Mouse (Mus musculus): Measurements from ENCODE around the gene Lmcd1.
A peak's percentile ranks its signal among the peaks of the same experiment; 100 is the strongest.
"Not testable (repeated sequence)": the region's sequence is repeated elsewhere in the genome, so short reads cannot be mapped to it uniquely, and the experiment has no call there.

The Lmcd1 gene

GRCm38 (mm10) chr6:112273501-112274205 lies at the start of gene Lmcd1:
Gene Lmcd1, plus strand, starts transcription at chr6:112273758.
- peak; percentile 30 for DNase-seq (ENCODE audit: low read depth, low spot score)

GRCm38 (mm10) chr6:112223877-112224632 lies 49.5 kb upstream of the Lmcd1 start:
- no peak for DNase-seq (ENCODE audit: low read depth, low spot score)

GRCm38 (mm10) chr6:112236775-112237174 lies 36.8 kb upstream of the Lmcd1 start:
- DNase-seq (ENCODE audit: low read depth, low spot score), result no peak

- no peak for DNase-seq (ENCODE audit: low read depth, low spot score)
Observed at GRCm38 (mm10) chr6:112242216-112242615, 31.3 kb upstream of the Lmcd1 start.

GRCm38 (mm10) chr6:112245639-112246038 lies 27.9 kb upstream of the Lmcd1 start:
- DNase-seq (ENCODE audit: low read depth, low spot score), result no peak

- no peak for DNase-seq (ENCODE audit: low read depth, low spot score)
Observed at GRCm38 (mm10) chr6:112246636-112247035, 26.9 kb upstream of the Lmcd1 start.

- DNase-seq (ENCODE audit: low read depth, low spot score), result not testable (repeated sequence)
Observed at GRCm38 (mm10) chr6:112253943-112254342, 19.6 kb upstream of the Lmcd1 start.

- no peak for DNase-seq (ENCODE audit: low read depth, low spot score)
Observed at GRCm38 (mm10) chr6:112254967-112255366, 18.6 kb upstream of the Lmcd1 start.

- no peak for DNase-seq (ENCODE audit: low read depth, low spot score)
Observed at GRCm38 (mm10) chr6:112255388-112256225, 18.0 kb upstream of the Lmcd1 start.

GRCm38 (mm10) chr6:112256599-112256998 lies 17.0 kb upstream of the Lmcd1 start:
- DNase-seq (ENCODE audit: low read depth, low spot score), result no peak

GRCm38 (mm10) chr6:112261089-112261488 lies 12.5 kb upstream of the Lmcd1 start:
- no peak for DNase-seq (ENCODE audit: low read depth, low spot score)

GRCm38 (mm10) chr6:112264321-112264720 lies 9.2 kb upstream of the Lmcd1 start:
- DNase-seq (ENCODE audit: low read depth, low spot score), result no peak

- no peak for DNase-seq (ENCODE audit: low read depth, low spot score)
Observed at GRCm38 (mm10) chr6:112266631-112267030, 6.9 kb upstream of the Lmcd1 start.

GRCm38 (mm10) chr6:112267661-112268357 lies 5.7 kb upstream of the Lmcd1 start:
- DNase-seq (ENCODE audit: low read depth, low spot score), result no peak

- DNase-seq (ENCODE audit: low read depth, low spot score), result no peak
Observed at GRCm38 (mm10) chr6:112274261-112275055, 900 bp downstream of the Lmcd1 start.

- DNase-seq (ENCODE audit: low read depth, low spot score), result no peak
Observed at GRCm38 (mm10) chr6:112275731-112276245, 2.2 kb downstream of the Lmcd1 start.

- no peak for DNase-seq (ENCODE audit: low read depth, low spot score)
Observed at GRCm38 (mm10) chr6:112278805-112279204, 5.2 kb downstream of the Lmcd1 start.

- no peak for DNase-seq (ENCODE audit: low read depth, low spot score)
Observed at GRCm38 (mm10) chr6:112280161-112280560, 6.6 kb downstream of the Lmcd1 start.

GRCm38 (mm10) chr6:112280945-112281344 lies 7.4 kb downstream of the Lmcd1 start:
- DNase-seq (ENCODE audit: low read depth, low spot score), result no peak

- DNase-seq (ENCODE audit: low read depth, low spot score), result no peak
Observed at GRCm38 (mm10) chr6:112281935-112282334, 8.4 kb downstream of the Lmcd1 start.

Data from retina, adult 2 months (tissue).